Mouse (Mus musculus): ENCODE data around the gene Apoa4. TPM values are rescaled to one million over a fixed set of nuclear protein-coding genes. Genes with fewer than 3 reads are reported as not detected.
A peak's percentile ranks its signal among the peaks of the same experiment; 100 is the strongest.

Gene Apoa4
- polyA plus RNA-seq (2012; rRNA removed): 2,388 and 5,196 TPM in 2 replicates

DNA sequence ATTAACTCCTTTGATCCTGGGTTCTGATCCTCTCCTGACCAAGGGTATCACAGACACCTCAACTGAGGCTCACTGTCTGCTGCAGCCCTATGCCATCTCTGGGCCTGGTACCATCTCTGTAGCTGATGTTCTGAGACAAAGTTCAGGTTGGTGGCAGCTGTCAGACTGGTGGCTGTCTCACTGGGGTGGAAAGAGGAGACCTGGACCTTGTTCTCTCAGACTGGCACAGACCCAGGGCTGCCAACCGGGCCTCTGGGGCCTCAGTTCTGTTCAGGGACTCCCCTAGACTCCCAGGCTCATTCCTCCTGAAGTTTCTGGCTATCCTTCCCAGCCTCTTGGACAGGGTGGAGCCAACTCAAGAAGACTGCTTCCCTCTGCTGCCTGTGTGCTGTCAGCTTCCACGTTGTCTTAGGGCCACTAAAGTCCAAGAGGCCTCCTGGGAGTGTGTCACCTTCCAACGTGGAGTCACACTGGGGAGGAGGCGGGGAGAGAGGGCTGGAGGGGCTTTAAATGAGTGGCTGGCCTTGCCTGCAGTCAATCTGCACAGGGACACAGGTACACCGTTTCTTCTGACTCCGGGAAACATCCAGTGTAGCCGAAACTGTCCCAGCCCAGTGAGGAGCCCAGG lies at the start of gene Apoa4:
Apoa4 (plus strand) TSS at position 171 of the 628 bp plus-strand sequence.
- Histone ChIP-seq H3K36me3 (ENCODE audit: control insufficient read depth, insufficient read depth, low read length) (peaks cover 16% of the 10 kb centered on the region), H3K27ac (ENCODE audit: insufficient read depth, low read depth, low read length) (peak within 1 kb of the TSS; percentile 88), H3K4me3 (ENCODE audit: low read depth, low read length) (peak within 1 kb of the TSS; percentile 63), H3K27me3 (ENCODE audit: control insufficient read depth, insufficient read depth, low read length) (no peaks in the 10 kb centered on the region), H3K4me1 (ENCODE audit: control insufficient read depth, insufficient read depth, insufficient read length, low read length) (peaks cover 48% of the 10 kb centered on the region)
- 36% methylated on average over 7 of the region's 7 CpGs for WGBS
- TF ChIP-seq CTCF (IDR thresholded peaks at IDR 0.05; ENCODE audit: extremely low read depth, insufficient read length, insufficient replicate concordance, low read depth, low read length) (no peak), POLR2A (IDR thresholded peaks at IDR 0.05; ENCODE audit: low read depth, low read length) (no peak)

- peaks cover 14% of the 10 kb centered on the region for H3K36me3 ChIP-seq (ENCODE audit: control insufficient read depth, insufficient read depth, low read length)
- 77% methylated on average over 8 of the region's 8 CpGs for WGBS
Measured at GRCm38 (mm10) chr9:46191234-46191633, 49.3 kb upstream of the Apoa4 start.

DNA sequence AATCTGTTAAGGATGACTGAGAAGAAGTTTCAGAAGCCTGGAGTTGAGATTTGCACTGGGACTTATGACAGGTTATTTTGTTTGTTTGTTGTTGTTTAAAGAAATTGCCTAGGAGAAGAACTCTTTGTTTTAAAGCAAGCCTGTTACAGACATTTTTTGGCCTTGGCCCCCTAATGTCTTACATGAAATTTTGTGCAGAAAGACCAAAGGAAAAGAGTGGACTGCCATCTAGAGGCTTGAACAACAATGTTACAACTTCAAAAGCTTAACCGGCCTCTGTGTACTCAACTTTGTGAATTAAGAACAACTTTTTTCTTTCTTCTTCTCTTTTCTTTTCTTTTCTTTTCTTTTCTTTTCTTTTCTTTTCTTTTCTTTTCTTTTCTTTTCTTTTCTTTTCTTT lies 48.9 kb upstream of the Apoa4 start:
- Histone ChIP-seq H3K27me3 (ENCODE audit: control insufficient read depth, insufficient read depth, low read length) (no peaks in the 10 kb centered on the region), H3K27ac (ENCODE audit: insufficient read depth, low read depth, low read length) (no peak overlapping the region), H3K4me1 (ENCODE audit: control insufficient read depth, insufficient read depth, insufficient read length, low read length) (no peaks in the 10 kb centered on the region), H3K4me3 (ENCODE audit: low read depth, low read length) (no peak overlapping the region), H3K36me3 (ENCODE audit: control insufficient read depth, insufficient read depth, low read length) (peaks cover 17% of the 10 kb centered on the region)
- WGBS: 51% methylated on average over 1 of the region's 1 CpGs
- TF ChIP-seq CTCF (IDR thresholded peaks at IDR 0.05; ENCODE audit: extremely low read depth, insufficient read length, insufficient replicate concordance, low read depth, low read length) (no peak), POLR2A (IDR thresholded peaks at IDR 0.05; ENCODE audit: low read depth, low read length) (no peak)

More at GRCm38 (mm10) chr9:46191234-46191633, 49.3 kb upstream of the Apoa4 start:
- Histone ChIP-seq H3K27ac (ENCODE audit: insufficient read depth, low read depth, low read length) (no peak overlapping the region), H3K4me3 (ENCODE audit: low read depth, low read length) (no peak overlapping the region), H3K4me1 (ENCODE audit: control insufficient read depth, insufficient read depth, insufficient read length, low read length) (no peaks in the 10 kb centered on the region), H3K27me3 (ENCODE audit: control insufficient read depth, insufficient read depth, low read length) (no peaks in the 10 kb centered on the region)
- TF ChIP-seq CTCF (IDR thresholded peaks at IDR 0.05; ENCODE audit: extremely low read depth, insufficient read length, insufficient replicate concordance, low read depth, low read length) (no peak), POLR2A (IDR thresholded peaks at IDR 0.05; ENCODE audit: low read depth, low read length) (no peak)

DNA sequence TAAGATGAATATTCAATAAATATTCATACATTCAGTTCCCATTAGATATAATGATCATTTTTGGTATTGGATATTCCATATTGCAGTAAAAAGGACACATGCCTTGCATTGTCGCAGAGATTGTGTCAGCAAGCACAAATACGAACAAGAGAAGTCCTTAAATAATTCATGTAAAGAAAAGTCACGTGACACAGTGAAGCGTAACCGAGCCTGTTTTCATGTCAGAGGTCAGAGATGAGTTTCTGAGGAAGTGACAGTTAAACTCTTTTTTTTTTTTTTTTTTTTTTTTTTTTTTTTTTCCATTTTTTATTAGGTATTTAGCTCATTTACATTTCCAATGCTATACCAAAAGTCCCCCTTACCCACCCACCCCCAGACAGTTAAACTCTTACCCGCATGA lies 47.9 kb upstream of the Apoa4 start:
- Histone ChIP-seq H3K4me1 (ENCODE audit: control insufficient read depth, insufficient read depth, insufficient read length, low read length) (no peaks in the 10 kb centered on the region), H3K4me3 (ENCODE audit: low read depth, low read length) (no peak overlapping the region), H3K27me3 (ENCODE audit: control insufficient read depth, insufficient read depth, low read length) (no peaks in the 10 kb centered on the region), H3K36me3 (ENCODE audit: control insufficient read depth, insufficient read depth, low read length) (peaks cover 23% of the 10 kb centered on the region), H3K27ac (ENCODE audit: insufficient read depth, low read depth, low read length) (no peak overlapping the region)
- TF ChIP-seq POLR2A (IDR thresholded peaks at IDR 0.05; ENCODE audit: low read depth, low read length) (no peak), CTCF (IDR thresholded peaks at IDR 0.05; ENCODE audit: extremely low read depth, insufficient read length, insufficient replicate concordance, low read depth, low read length) (no peak)
- 89% methylated on average over 6 of the region's 6 CpGs for WGBS

DNA sequence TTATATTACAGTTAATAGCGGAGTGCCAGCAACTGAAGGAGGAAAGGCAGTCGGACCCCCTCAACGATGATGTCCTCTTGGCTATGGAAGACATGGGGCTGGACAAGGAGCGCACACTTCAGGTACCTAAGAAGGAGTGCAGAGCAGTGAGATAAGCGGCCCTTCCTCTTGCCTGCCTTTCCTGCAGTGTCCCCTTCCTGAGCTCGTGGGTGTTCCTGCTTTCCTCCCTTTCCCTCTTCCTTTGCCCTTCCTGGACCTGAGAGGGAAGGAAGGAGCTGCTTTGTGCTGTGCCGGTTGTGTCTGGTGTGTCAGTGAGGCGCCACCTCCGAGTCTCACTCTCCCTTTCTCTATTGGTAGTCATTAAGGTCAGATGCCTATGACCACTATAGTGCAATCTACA lies 45.7 kb upstream of the Apoa4 start:
- Histone ChIP-seq H3K36me3 (ENCODE audit: control insufficient read depth, insufficient read depth, low read length) (peaks cover 35% of the 10 kb centered on the region), H3K27ac (ENCODE audit: insufficient read depth, low read depth, low read length) (no peak overlapping the region), H3K4me3 (ENCODE audit: low read depth, low read length) (no peak overlapping the region), H3K4me1 (ENCODE audit: control insufficient read depth, insufficient read depth, insufficient read length, low read length) (no peaks in the 10 kb centered on the region), H3K27me3 (ENCODE audit: control insufficient read depth, insufficient read depth, low read length) (no peaks in the 10 kb centered on the region)
- TF ChIP-seq POLR2A (IDR thresholded peaks at IDR 0.05; ENCODE audit: low read depth, low read length) (no peak), CTCF (IDR thresholded peaks at IDR 0.05; ENCODE audit: extremely low read depth, insufficient read length, insufficient replicate concordance, low read depth, low read length) (no peak)
- WGBS: 83% methylated on average over 9 of the region's 9 CpGs

GRCm38 (mm10) chr9:46196699-46197169 lies 43.8 kb upstream of the Apoa4 start:
- Histone ChIP-seq H3K4me1 (ENCODE audit: control insufficient read depth, insufficient read depth, insufficient read length, low read length) (peaks cover 5% of the 10 kb centered on the region; the same call in 1 of the 2 replicates), H3K4me3 (ENCODE audit: low read depth, low read length) (no peak overlapping the region), H3K27ac (ENCODE audit: insufficient read depth, low read depth, low read length) (no peak overlapping the region), H3K36me3 (ENCODE audit: control insufficient read depth, insufficient read depth, low read length) (peaks cover 37% of the 10 kb centered on the region), H3K27me3 (ENCODE audit: control insufficient read depth, insufficient read depth, low read length) (no peaks in the 10 kb centered on the region)
- WGBS: 72% methylated on average over 12 of the region's 12 CpGs
- no peak for TF ChIP-seq CTCF (IDR thresholded peaks at IDR 0.05; ENCODE audit: extremely low read depth, insufficient read length, insufficient replicate concordance, low read depth, low read length)
- no peak for TF ChIP-seq POLR2A (IDR thresholded peaks at IDR 0.05; ENCODE audit: low read depth, low read length)

DNA sequence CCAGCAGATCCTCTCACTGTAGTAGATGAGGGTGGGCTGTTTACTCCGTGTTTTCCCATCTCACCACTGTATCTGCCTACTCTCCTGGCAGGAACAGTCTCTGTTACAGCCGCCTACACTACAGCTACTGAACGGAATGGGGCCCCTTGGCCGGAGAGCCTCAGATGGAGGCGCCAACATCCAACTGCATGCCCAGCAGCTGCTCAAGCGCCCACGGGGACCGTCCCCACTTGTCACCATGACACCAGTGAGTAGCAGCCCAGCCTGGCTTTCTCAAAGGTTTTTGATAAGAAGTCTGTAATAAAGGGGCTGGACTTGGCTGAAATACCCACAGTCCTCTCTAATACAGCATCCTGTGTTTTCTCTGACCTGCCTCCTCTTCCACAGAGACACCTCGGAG lies 42.0 kb upstream of the Apoa4 start:
- H3K4me3 ChIP-seq (ENCODE audit: low read depth, low read length): no peak overlapping the region
- H3K4me1 ChIP-seq (ENCODE audit: control insufficient read depth, insufficient read depth, insufficient read length, low read length): peaks cover 5% of the 10 kb centered on the region; the same call in 1 of the 2 replicates
- H3K27me3 ChIP-seq (ENCODE audit: control insufficient read depth, insufficient read depth, low read length): no peaks in the 10 kb centered on the region
- H3K27ac ChIP-seq (ENCODE audit: insufficient read depth, low read depth, low read length): no peak overlapping the region
- WGBS: 82% methylated on average over 9 of the region's 9 CpGs
- peaks cover 46% of the 10 kb centered on the region for H3K36me3 ChIP-seq (ENCODE audit: control insufficient read depth, insufficient read depth, low read length)
- TF ChIP-seq CTCF (IDR thresholded peaks at IDR 0.05; ENCODE audit: extremely low read depth, insufficient read length, insufficient replicate concordance, low read depth, low read length) (no peak), POLR2A (IDR thresholded peaks at IDR 0.05; ENCODE audit: low read depth, low read length) (no peak)
